Mouse (Mus musculus): ENCODE data around the gene Lyg1. TPM values are rescaled to one million over a fixed set of nuclear protein-coding genes. Genes with fewer than 3 reads are reported as not detected.

Lyg1 gene
- polyA plus RNA-seq, 1 experiment from 2014 or later, result not detected

DNA sequence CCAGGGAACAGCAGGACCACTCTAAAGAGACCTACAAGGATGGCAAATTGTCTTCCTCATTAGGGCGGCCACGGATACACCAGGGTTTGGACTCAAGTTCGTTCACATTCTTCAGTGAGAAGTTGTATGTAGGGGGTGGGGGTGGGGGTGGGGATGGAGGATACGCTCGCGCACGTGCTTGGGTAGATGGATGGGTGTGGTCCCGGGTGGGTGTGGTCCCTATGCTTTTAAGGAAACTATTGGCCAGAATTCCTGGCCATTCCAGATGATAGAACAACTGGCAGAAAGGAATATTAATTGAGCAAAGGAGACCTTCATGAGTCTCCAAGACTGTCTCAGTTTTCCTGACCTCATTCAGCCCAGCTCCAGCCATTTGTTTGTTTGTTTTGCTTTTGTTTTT lies 31.6 kb downstream of the Lyg1 start:
- 83% methylated on average over 8 of the region's 8 CpGs for WGBS

GRCm38 (mm10) chr1:37922536-37922935 lies 35.0 kb downstream of the Lyg1 start:
- no peaks in the 10 kb centered on the region for H3K4me1 ChIP-seq (replicated peaks)
- no peak overlapping the region for H3K4me2 ChIP-seq
- H3K27me3 ChIP-seq, result no peaks in the 10 kb centered on the region
- H3K9me3 ChIP-seq, result no peaks in the 10 kb centered on the region
- H3K27ac ChIP-seq (replicated peaks), result no peak overlapping the region
- H3K36me3 ChIP-seq, result no peaks in the 10 kb centered on the region
- H3K4me3 ChIP-seq, result no peak overlapping the region
- WGBS, result 50% methylated on average over 8 of the region's 8 CpGs
- H3K9ac ChIP-seq, result no peak overlapping the region
- ATAC-seq (ENCODE audit: low FRiP score, low read depth), result no peak

More for the DNA sequence above, 31.6 kb downstream of the Lyg1 start:
- H3K9me3 ChIP-seq, result no peaks in the 10 kb centered on the region
- ATAC-seq (ENCODE audit: low FRiP score, low read depth), result no peak
- no peak overlapping the region for H3K27ac ChIP-seq (replicated peaks)
- H3K4me2 ChIP-seq, result no peak overlapping the region
- H3K27me3 ChIP-seq, result no peaks in the 10 kb centered on the region
- H3K9ac ChIP-seq, result no peak overlapping the region
- no peak overlapping the region for H3K4me3 ChIP-seq
- no peaks in the 10 kb centered on the region for H3K36me3 ChIP-seq
- no peaks in the 10 kb centered on the region for H3K4me1 ChIP-seq (replicated peaks)

- no peak overlapping the region for H3K27ac ChIP-seq (replicated peaks)
- no peak overlapping the region for H3K4me3 ChIP-seq
- 82% methylated on average over 6 of the region's 6 CpGs for WGBS
- no peak for ATAC-seq (ENCODE audit: low FRiP score, low read depth)
- H3K36me3 ChIP-seq, result no peaks in the 10 kb centered on the region
- H3K27me3 ChIP-seq, result no peaks in the 10 kb centered on the region
- no peaks in the 10 kb centered on the region for H3K9me3 ChIP-seq
- H3K4me2 ChIP-seq, result no peak overlapping the region
- no peaks in the 10 kb centered on the region for H3K4me1 ChIP-seq (replicated peaks)
- no peak overlapping the region for H3K9ac ChIP-seq
These were observed 39.5 kb downstream of the Lyg1 start for GRCm38 (mm10) chr1:37918096-37918495.

DNA sequence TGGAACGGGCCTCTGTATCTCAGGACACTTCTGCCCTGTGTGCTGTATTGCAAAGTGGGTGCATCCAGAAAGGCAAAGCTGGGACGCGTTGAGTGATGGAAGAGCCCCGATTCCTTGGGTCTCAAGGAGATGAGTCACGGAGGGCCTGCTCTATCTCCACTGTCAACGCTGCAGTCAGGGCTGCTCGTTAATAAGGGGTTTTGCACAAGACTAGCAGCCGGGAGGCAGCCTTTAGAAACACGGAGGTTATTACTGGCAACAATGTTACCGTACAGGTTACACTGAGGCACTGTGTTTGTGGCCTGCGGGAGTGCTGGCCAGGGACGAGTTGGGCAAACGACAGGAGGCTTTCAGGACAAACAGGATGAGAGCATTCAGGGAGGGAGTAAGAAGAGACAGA lies 39.9 kb downstream of the Lyg1 start:
- Histone ChIP-seq H3K27me3 (no peaks in the 10 kb centered on the region), H3K36me3 (no peaks in the 10 kb centered on the region), H3K4me2 (no peak overlapping the region), H3K4me3 (no peak overlapping the region), H3K9me3 (no peaks in the 10 kb centered on the region), H3K9ac (no peak overlapping the region), H3K27ac (replicated peaks) (no peak overlapping the region), H3K4me1 (replicated peaks) (no peaks in the 10 kb centered on the region)
- ATAC-seq (ENCODE audit: low FRiP score, low read depth), result no peak
- 83% methylated on average over 13 of the region's 13 CpGs for WGBS

GRCm38 (mm10) chr1:37916393-37916792 lies 41.2 kb downstream of the Lyg1 start, which contains the start of gene Lyg2:
Gene Lyg2, minus strand, starts transcription at chr1:37916493.
- WGBS, result 81% methylated on average over 5 of the region's 5 CpGs
- no peak within 1 kb of the TSS for H3K9ac ChIP-seq
- H3K9me3 ChIP-seq, result no peaks in the 10 kb centered on the region
- no peak within 1 kb of the TSS for H3K27ac ChIP-seq (replicated peaks)
- no peaks in the 10 kb centered on the region for H3K27me3 ChIP-seq
- ATAC-seq (ENCODE audit: low FRiP score, low read depth), result no peak
- H3K4me2 ChIP-seq, result no peak within 1 kb of the TSS
- no peaks in the 10 kb centered on the region for H3K4me1 ChIP-seq (replicated peaks)
- H3K36me3 ChIP-seq, result no peaks in the 10 kb centered on the region
- no peak within 1 kb of the TSS for H3K4me3 ChIP-seq

GRCm38 (mm10) chr1:37912751-37913150 lies 44.8 kb downstream of the Lyg1 start:
- H3K27ac ChIP-seq (replicated peaks), result no peak overlapping the region
- no peaks in the 10 kb centered on the region for H3K36me3 ChIP-seq
- H3K4me3 ChIP-seq, result no peak overlapping the region
- H3K4me2 ChIP-seq, result no peak overlapping the region
- no peak overlapping the region for H3K9ac ChIP-seq
- ATAC-seq (ENCODE audit: low FRiP score, low read depth), result no peak
- no peaks in the 10 kb centered on the region for H3K9me3 ChIP-seq
- 80% methylated on average over 2 of the region's 2 CpGs for WGBS
- no peaks in the 10 kb centered on the region for H3K27me3 ChIP-seq
- H3K4me1 ChIP-seq (replicated peaks), result no peaks in the 10 kb centered on the region

DNA sequence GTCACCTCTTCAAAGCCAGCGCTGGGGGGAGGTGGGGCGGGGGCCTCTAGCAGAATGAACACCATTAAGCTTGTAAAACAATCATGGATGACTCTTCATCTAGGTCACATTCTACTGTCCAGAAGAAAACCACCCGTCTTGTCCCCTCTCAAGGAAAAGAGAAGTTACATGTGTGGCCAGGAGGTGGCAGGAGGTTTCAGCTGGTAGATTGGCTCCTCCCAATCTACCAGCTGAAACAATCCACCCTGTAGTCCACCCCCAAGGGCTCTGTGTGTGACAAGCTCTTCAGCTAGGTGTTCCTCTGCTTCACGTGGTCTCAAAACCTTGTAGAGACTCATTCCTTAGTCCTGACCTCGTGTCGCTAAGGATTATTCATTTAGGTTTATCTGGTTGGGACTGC lies 54.4 kb downstream of the Lyg1 start:
- no peak overlapping the region for H3K9ac ChIP-seq
- WGBS, result 42% methylated on average over 6 of the region's 6 CpGs
- peaks cover 17% of the 10 kb centered on the region for H3K36me3 ChIP-seq
- H3K4me2 ChIP-seq, result no peak overlapping the region
- H3K4me3 ChIP-seq, result no peak overlapping the region
- H3K9me3 ChIP-seq, result no peaks in the 10 kb centered on the region
- no peaks in the 10 kb centered on the region for H3K27me3 ChIP-seq
- ATAC-seq (ENCODE audit: low FRiP score, low read depth), result no peak
- no peaks in the 10 kb centered on the region for H3K4me1 ChIP-seq (replicated peaks)
- H3K27ac ChIP-seq (replicated peaks), result no peak overlapping the region

GRCm38 (mm10) chr1:37900288-37900687 lies 57.3 kb downstream of the Lyg1 start:
- WGBS, result 60% methylated on average over 6 of the region's 6 CpGs

DNA sequence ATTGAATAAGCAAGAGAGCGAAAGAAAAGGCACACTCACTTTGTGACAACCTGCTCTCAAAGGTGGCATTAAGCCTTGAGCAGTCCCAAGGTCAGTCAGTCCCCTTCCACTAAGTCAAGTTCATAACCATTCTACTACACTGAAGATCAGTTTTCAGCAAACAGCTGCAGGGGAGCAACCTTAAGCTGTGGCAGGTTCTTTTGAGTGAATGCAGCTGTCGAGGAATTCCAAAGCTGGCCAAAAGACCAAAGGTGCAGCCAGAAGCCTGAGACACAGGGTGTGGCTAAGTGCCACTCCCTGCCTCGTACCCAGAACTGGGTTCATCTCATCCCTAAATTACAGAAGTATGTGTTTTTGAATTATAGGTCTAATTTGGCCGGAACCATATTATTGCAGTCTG lies 57.7 kb downstream of the Lyg1 start:
- Histone ChIP-seq H3K27ac (replicated peaks) (no peak overlapping the region), H3K4me1 (replicated peaks) (no peaks in the 10 kb centered on the region), H3K9me3 (no peaks in the 10 kb centered on the region), H3K4me2 (no peak overlapping the region), H3K36me3 (peaks cover 48% of the 10 kb centered on the region), H3K27me3 (no peaks in the 10 kb centered on the region), H3K9ac (no peak overlapping the region), H3K4me3 (no peak overlapping the region)
- 85% methylated on average over 4 of the region's 4 CpGs for WGBS
- ATAC-seq (ENCODE audit: low FRiP score, low read depth), result no peak

More at GRCm38 (mm10) chr1:37900288-37900687, 57.3 kb downstream of the Lyg1 start:
- peaks cover 44% of the 10 kb centered on the region for H3K36me3 ChIP-seq
- no peak overlapping the region for H3K27ac ChIP-seq (replicated peaks)
- no peaks in the 10 kb centered on the region for H3K9me3 ChIP-seq
- H3K4me1 ChIP-seq (replicated peaks), result no peaks in the 10 kb centered on the region
- no peak overlapping the region for H3K4me3 ChIP-seq
- H3K4me2 ChIP-seq, result no peak overlapping the region
- ATAC-seq (ENCODE audit: low FRiP score, low read depth), result no peak
- H3K27me3 ChIP-seq, result no peaks in the 10 kb centered on the region
- H3K9ac ChIP-seq, result no peak overlapping the region

Other genes starting within 250 kb of the Lyg1 start
- gene 2010300C02Rik, start 237.7 kb downstream of the Lyg1 start, polyA plus RNA-seq (2015; fragmentation: Nextera tagmentation; extraction: Ambion mirVana), result 2.5 and 3.2 TPM in 2 replicates
- 15.3 and 15.6 TPM in 2 replicates for gene Tsga10, start 91.3 kb downstream of the Lyg1 start, polyA plus RNA-seq (2015; fragmentation: Nextera tagmentation; extraction: Ambion mirVana)
- gene Lipt1, start 86.0 kb downstream of the Lyg1 start, polyA plus RNA-seq (2015; fragmentation: Nextera tagmentation; extraction: Ambion mirVana), result 7.9 and 8.5 TPM in 2 replicates
- 14.4 and 15.7 TPM in 2 replicates for gene Mitd1, start 67.3 kb downstream of the Lyg1 start, polyA plus RNA-seq (2015; fragmentation: Nextera tagmentation; extraction: Ambion mirVana)
- 251 and 252 TPM in 2 replicates for gene Mrpl30, start 67.3 kb downstream of the Lyg1 start, polyA plus RNA-seq (2015; fragmentation: Nextera tagmentation; extraction: Ambion mirVana)
- gene Lyg2, start 41.3 kb downstream of the Lyg1 start, polyA plus RNA-seq (2015; fragmentation: Nextera tagmentation; extraction: Ambion mirVana), result not detected in 2 replicates
- gene Txndc9, start 40.1 kb upstream of the Lyg1 start, polyA plus RNA-seq (2015; fragmentation: Nextera tagmentation; extraction: Ambion mirVana), result 128 and 130 TPM in 2 replicates
- gene Eif5b, start 40.3 kb upstream of the Lyg1 start, polyA plus RNA-seq (2015; fragmentation: Nextera tagmentation; extraction: Ambion mirVana), result 20.4 and 23.2 TPM in 2 replicates
- gene Rev1, start 172.0 kb upstream of the Lyg1 start, polyA plus RNA-seq (2015; fragmentation: Nextera tagmentation; extraction: Ambion mirVana), result 35.2 and 36.3 TPM in 2 replicates